Mouse (Mus musculus): Measurements from ENCODE around the gene Mok.

Gene Mok

GRCm38 (mm10) chr12:110769660-110770297 is 71.0 kb downstream of the Mok start:
- no peak for DNase-seq (ENCODE audit: low read depth)

DNA sequence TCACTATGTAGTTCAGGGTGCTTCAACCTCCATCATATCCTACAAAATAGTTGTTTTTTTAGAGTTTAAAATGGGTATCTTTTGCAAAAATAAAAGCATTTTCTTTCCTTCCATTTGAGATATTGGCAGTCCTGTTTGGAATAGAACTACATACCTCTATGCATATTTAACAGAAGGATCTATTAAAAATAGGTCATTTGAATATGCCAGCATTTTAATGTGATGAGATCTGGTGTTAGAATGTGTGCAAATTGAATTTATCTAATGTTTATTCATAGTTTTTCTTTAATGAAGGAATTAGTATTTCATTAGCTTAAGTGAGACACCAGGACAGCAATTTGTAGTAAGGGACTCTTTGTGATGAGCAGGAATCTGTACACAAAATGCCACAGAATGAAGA is 72.2 kb downstream of the Mok start:
- DNase-seq (ENCODE audit: low read depth), result no peak

DNA sequence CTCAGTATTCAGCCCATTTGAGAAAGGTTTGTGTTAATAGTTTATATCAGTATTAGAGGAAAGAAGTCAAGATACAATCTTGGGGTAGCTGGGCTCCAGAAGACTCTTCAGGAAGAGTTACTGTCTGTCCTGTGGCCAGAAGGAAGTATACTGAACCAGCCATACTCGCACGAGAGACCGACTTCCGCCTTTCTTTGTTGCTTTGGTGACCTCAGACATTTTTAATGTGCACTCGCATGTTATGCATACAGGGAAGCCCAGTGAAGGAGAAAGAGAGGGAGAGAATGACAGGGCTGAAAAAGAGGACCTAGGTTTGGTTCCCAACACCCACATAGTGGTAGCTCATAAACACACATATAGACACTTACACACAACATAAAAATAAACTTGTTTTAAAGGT is 76.2 kb downstream of the Mok start:
- DNase-seq (ENCODE audit: low read depth), result no peak

DNA sequence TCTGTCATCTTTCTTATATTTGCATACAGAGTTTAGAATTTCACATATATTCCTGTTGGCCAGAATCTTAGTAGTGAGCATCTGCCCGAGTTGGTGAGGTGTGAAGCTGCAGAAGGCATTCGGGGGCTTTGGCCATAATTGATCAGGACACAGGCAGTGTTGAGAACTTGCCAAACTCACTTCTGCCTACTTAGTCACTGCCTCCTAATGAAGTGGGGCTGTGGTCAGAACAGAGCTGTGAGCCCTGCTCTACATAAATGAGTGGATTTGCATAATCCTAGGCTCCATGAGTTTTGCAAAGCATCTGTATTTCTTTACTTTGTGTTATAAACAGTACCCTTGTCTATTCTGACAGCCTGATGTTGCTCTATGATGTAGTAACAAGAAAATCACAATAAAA is 78.4 kb downstream of the Mok start:
- DNase-seq (ENCODE audit: low read depth), result no peak

DNA sequence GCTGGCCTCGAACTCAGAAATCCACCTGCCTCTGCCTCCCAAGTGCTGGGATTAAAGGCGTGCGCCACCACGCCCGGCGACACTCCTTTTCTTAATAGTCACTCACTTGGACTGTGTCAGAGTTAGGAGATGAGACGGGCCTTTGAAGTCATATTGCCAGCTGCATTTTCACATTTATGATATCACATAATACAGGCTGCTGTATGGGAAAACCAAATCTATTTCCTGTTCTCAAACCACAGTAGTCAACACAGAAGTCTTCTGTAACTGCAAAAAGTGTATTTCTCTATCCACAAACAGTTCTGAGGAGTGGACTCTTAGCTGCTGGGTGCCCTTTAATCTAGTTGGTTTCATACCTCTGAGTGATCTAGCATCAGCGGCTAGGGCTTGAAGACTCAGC is 81.8 kb downstream of the Mok start:
- no peak for DNase-seq (ENCODE audit: low read depth)

All from c-Kit-positive CD71-positive TER-119-negative erythroid progenitor cells, embryonic 14.5 days (primary cell).